Mouse (Mus musculus) CH12.LX (cell line): ENCODE measurements around the gene Tmem167.

Experiments
- E2F4 ChIP-seq: IDR thresholded peaks from 2 replicates; pipeline ENCODE4 v1.6.1; 2011; ENCODE audit warnings: low read depth, low read length, improper control_type of control experiment; ENCODE audit not compliant: insufficient replicate concordance
- EP300 ChIP-seq: IDR thresholded peaks from 2 replicates; pipeline ENCODE4 v1.6.1; 2011; ENCODE audit warnings: low read length, improper control_type of control experiment
- MYC ChIP-seq: IDR thresholded peaks from 2 replicates; pipeline ENCODE4 v1.6.1; 2011; ENCODE audit warnings: low read depth, mild to moderate bottlenecking, improper control_type of control experiment, low read length
- NELFE ChIP-seq: IDR thresholded peaks from 2 replicates; pipeline ENCODE4 v1.6.1; 2011; ENCODE audit warnings: low read depth, low read length, improper control_type of control experiment
- NRF1 ChIP-seq: IDR thresholded peaks from 2 replicates; pipeline ENCODE4 v1.6.1; 2014; ENCODE audit warnings: low read depth, mild to moderate bottlenecking, inconsistent platforms, low read length, improper control_type of control experiment, moderate library complexity
- POLR2A ChIP-seq: IDR thresholded peaks from 2 replicates; pipeline ENCODE4 v1.6.1; 2011; ENCODE audit warnings: low read depth, mild to moderate bottlenecking, improper control_type of control experiment, low read length

DNA sequence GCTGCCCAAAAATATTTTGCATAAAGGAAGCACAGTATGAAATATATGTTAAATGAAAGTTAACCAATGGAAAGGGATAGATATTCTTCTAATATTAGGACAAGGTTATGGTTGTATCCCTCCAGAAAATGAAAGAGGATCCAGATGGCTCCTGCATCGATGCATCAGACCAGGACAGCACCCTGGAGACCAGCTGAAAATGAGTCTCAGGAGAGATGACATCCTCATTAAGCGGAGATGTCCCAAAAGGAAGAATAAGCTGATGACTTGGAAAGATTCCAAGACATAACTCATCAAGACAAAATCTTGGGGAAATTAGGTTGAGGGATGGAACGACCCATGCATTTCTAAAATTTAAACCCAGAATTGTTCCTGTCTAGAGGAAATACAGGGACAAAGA lies 36.5 kb upstream of the Tmem167 start:
- TF ChIP-seq POLR2A, result no peak
- no peak for TF ChIP-seq MYC
- TF ChIP-seq EP300, result no peak
- no peak for TF ChIP-seq NELFE
- TF ChIP-seq E2F4, result no peak
- no peak for TF ChIP-seq NRF1
